Mouse (Mus musculus): ENCODE measurements at regions not wholly inside any gene's neighbourhood (a gene's known extent, or its start where the extent isn't known, plus 50 kb on each side); places are given as distances from the start of the nearest gene placed in this dataset.

DNA sequence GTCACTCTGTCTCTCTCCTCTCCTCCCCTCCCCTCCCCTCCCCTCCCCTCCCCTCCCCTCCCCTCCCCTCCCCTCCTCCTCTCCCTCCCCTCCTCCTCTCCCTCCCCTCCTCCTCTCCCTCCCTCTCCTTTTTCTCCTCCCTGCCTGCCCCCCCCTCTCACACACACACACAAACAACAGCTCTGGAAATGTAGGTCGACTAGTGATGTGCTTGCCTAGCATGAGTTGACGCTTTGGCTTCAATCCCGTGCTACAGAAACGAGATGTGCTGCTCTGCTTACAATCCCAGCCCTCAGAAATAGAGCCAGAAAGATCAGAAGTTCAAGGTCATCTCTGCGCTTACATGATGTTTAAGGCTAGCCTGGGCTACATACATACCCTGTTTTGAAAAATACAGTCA, 254.9 kb downstream of the Bcor start:
- TF ChIP-seq CTCF (IDR thresholded peaks at IDR 0.05; ENCODE audit: low read depth, low read length) (no peak), POLR2A (IDR thresholded peaks at IDR 0.05; ENCODE audit: extremely low read depth, insufficient read depth, low read length) (no peak)
